Mouse (Mus musculus) cerebral cortex, adult 2 months (tissue): ENCODE results near the gene Cul9.

ENCODE experiments used
- WGBS: fragments of 180-500 bp; shearing (Covaris S2); methylation state at CpG from one replicate; pipeline ENCODE4 v1.1.7; 2018; 5-methylcytosine and 5-hydroxymethylcytosine counted together

Gene Cul9

GRCm38 (mm10) chr17:46552841-46553423 is 6.7 kb upstream of the Cul9 start:
- WGBS: under 1% methylated on average over 24 of the region's 24 CpGs

GRCm38 (mm10) chr17:46552151-46552550 is 6.0 kb upstream of the Cul9 start:
- 70% methylated on average over 7 of the region's 7 CpGs for WGBS

- WGBS: 73% methylated on average over 6 of the region's 6 CpGs
Measured at GRCm38 (mm10) chr17:46551369-46551768, 5.2 kb upstream of the Cul9 start.

- 91% methylated on average over 7 of the region's 7 CpGs for WGBS
Measured at GRCm38 (mm10) chr17:46550904-46551303, 4.7 kb upstream of the Cul9 start.

GRCm38 (mm10) chr17:46549642-46550041 is 3.5 kb upstream of the Cul9 start:
- WGBS: 65% methylated on average over 9 of the region's 9 CpGs

GRCm38 (mm10) chr17:46549193-46549592 is 3.0 kb upstream of the Cul9 start:
- 36% methylated on average over 5 of the region's 8 CpGs for WGBS

GRCm38 (mm10) chr17:46548741-46549140 is 2.6 kb upstream of the Cul9 start:
- 54% methylated on average over 11 of the region's 11 CpGs for WGBS

GRCm38 (mm10) chr17:46547923-46548322 is 1.7 kb upstream of the Cul9 start:
- 28% methylated on average over 3 of the region's 3 CpGs for WGBS

- 26% methylated on average over 8 of the region's 8 CpGs for WGBS
Measured at GRCm38 (mm10) chr17:46546995-46547394, 807 bp upstream of the Cul9 start.

- WGBS: 21% methylated on average over 7 of the region's 7 CpGs
Measured at GRCm38 (mm10) chr17:46546591-46546990, 403 bp upstream of the Cul9 start.

GRCm38 (mm10) chr17:46543661-46544060 is 2.5 kb downstream of the Cul9 start:
- 57% methylated on average over 12 of the region's 12 CpGs for WGBS

GRCm38 (mm10) chr17:46525579-46526307 is 20.4 kb downstream of the Cul9 start:
- 39% methylated on average over 12 of the region's 12 CpGs for WGBS

GRCm38 (mm10) chr17:46525065-46525464 is 21.1 kb downstream of the Cul9 start:
- WGBS: 89% methylated on average over 10 of the region's 10 CpGs

GRCm38 (mm10) chr17:46521963-46522668 is 24.1 kb downstream of the Cul9 start:
- 55% methylated on average over 24 of the region's 24 CpGs for WGBS

- WGBS: 79% methylated on average over 9 of the region's 9 CpGs
Measured at GRCm38 (mm10) chr17:46521174-46521573, 25.0 kb downstream of the Cul9 start.

- 71% methylated on average over 25 of the region's 25 CpGs for WGBS
Measured at GRCm38 (mm10) chr17:46520385-46520979, 25.7 kb downstream of the Cul9 start.

- WGBS: 79% methylated on average over 10 of the region's 10 CpGs
Measured at GRCm38 (mm10) chr17:46519971-46520370, 26.2 kb downstream of the Cul9 start.

- WGBS: 60% methylated on average over 2 of the region's 2 CpGs
Measured at GRCm38 (mm10) chr17:46513329-46513728, 32.9 kb downstream of the Cul9 start.

GRCm38 (mm10) chr17:46511059-46511710 is 35.0 kb downstream of the Cul9 start:
- 62% methylated on average over 11 of the region's 11 CpGs for WGBS

GRCm38 (mm10) chr17:46505617-46506016 is 40.6 kb downstream of the Cul9 start:
- WGBS: 85% methylated on average over 3 of the region's 3 CpGs

- WGBS: 89% methylated on average over 14 of the region's 14 CpGs
Measured at GRCm38 (mm10) chr17:46503847-46504638, 42.1 kb downstream of the Cul9 start.
